Mouse (Mus musculus): ENCODE data around the gene Zfyve19. TPM values are rescaled to one million over a fixed set of nuclear protein-coding genes. Genes with fewer than 3 reads are reported as not detected.

The Zfyve19 gene
- polyA plus RNA-seq, 1 experiment: 23.2 TPM

DNA sequence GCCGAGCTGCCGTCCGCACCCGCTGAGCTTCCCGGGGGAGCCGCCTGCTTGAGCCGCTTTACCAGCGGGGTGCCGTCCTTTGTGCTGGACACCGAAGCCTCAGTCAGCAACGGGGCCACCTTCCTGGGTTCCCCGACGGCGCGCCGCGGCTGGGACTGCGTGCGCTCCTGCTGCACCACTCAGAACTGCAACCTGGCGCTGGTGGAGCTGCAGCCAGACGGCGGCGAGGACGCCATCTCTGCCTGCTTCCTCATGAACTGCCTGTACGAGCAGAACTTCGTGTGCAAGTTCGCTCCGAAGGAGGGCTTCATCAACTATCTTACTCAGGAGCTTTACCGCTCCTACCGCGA is 29.4 kb downstream of the Zfyve19 start:
- TF ChIP-seq TCF3 (IDR thresholded peaks at IDR 0.05; ENCODE audit: insufficient read length, low read depth) (no peak), E2F4 (IDR thresholded peaks at IDR 0.05; ENCODE audit: insufficient read depth) (no peak), POLR2AphosphoS2 (IDR thresholded peaks at IDR 0.05; ENCODE audit: insufficient read length, low read depth) (no peak), MAX (IDR thresholded peaks at IDR 0.05; ENCODE audit: low read depth) (no peak), SRF (IDR thresholded peaks at IDR 0.05; ENCODE audit: control insufficient read depth, insufficient read length, low read depth) (no peak), TCF12 (IDR thresholded peaks at IDR 0.05; ENCODE audit: insufficient read depth, poor library complexity, severe bottlenecking) (no peak), MYOG (IDR thresholded peaks at IDR 0.05; ENCODE audit: control insufficient read depth in 1 of 3, insufficient read depth in 1 of 3, insufficient read length in 2 of 3, low read depth in 2 of 3) (no peak), MYOD1 (IDR thresholded peaks at IDR 0.05; ENCODE audit: control insufficient read depth in 1 of 3, insufficient read length in 2 of 3, low read depth in 2 of 3) (no peak), POLR2A (IDR thresholded peaks at IDR 0.05; ENCODE audit: insufficient read length, low read depth) (no peak), CEBPB (IDR thresholded peaks at IDR 0.05; ENCODE audit: insufficient read depth, poor library complexity, severe bottlenecking) (no peak), USF1 (IDR thresholded peaks at IDR 0.05; ENCODE audit: low read depth) (no peak), REST (IDR thresholded peaks at IDR 0.05; ENCODE audit: insufficient read depth, insufficient read length) (no peak)
- Histone ChIP-seq H3K4me3 (no peak overlapping the region), H3K36me3 (ENCODE audit: control insufficient read depth, insufficient read depth) (no peaks in the 10 kb centered on the region), H3K27me3 (ENCODE audit: control insufficient read depth, insufficient read depth, insufficient read length) (peaks cover 14% of the 10 kb centered on the region), H3K79me2 (ENCODE audit: control insufficient read depth, insufficient read depth) (no peaks in the 10 kb centered on the region), H3ac (ENCODE audit: control insufficient read depth, insufficient read length) (no peak overlapping the region), H3K4me2 (ENCODE audit: low read depth) (peak overlapping the region; percentile 49)

DNA sequence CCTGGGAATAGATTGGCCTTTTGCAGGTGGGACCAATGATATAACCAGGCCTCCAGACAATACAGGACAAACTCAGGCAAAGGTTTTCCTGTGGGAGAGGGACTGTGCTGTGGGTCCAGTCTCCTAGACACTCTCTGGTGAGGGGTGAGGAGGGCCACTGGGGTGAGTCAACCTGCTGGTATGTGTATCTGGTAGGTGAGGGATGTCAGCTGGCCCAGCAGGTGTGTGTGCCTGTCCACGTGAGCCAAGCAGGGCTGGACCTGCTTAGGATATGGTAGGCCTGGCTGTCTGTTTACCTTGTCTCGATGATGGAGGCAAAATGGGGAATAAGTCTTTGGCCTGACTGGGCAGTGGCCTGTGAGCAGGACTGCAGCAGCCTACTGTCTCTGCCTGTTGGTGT is 30.3 kb downstream of the Zfyve19 start:
- Histone ChIP-seq H3ac (ENCODE audit: control insufficient read depth, insufficient read length) (no peak overlapping the region), H3K36me3 (ENCODE audit: control insufficient read depth, insufficient read depth) (no peaks in the 10 kb centered on the region), H3K27me3 (ENCODE audit: control insufficient read depth, insufficient read depth, insufficient read length) (peaks cover 14% of the 10 kb centered on the region), H3K4me2 (ENCODE audit: low read depth) (no peak overlapping the region), H3K4me3 (no peak overlapping the region), H3K79me2 (ENCODE audit: control insufficient read depth, insufficient read depth) (no peaks in the 10 kb centered on the region)
- TF ChIP-seq USF1 (IDR thresholded peaks at IDR 0.05; ENCODE audit: low read depth) (no peak), REST (IDR thresholded peaks at IDR 0.05; ENCODE audit: insufficient read depth, insufficient read length) (no peak), MYOD1 (IDR thresholded peaks at IDR 0.05; ENCODE audit: control insufficient read depth in 1 of 3, insufficient read length in 2 of 3, low read depth in 2 of 3) (no peak), SRF (IDR thresholded peaks at IDR 0.05; ENCODE audit: control insufficient read depth, insufficient read length, low read depth) (no peak), POLR2A (IDR thresholded peaks at IDR 0.05; ENCODE audit: insufficient read length, low read depth) (no peak), E2F4 (IDR thresholded peaks at IDR 0.05; ENCODE audit: insufficient read depth) (no peak), MYOG (IDR thresholded peaks at IDR 0.05; ENCODE audit: control insufficient read depth in 1 of 3, insufficient read depth in 1 of 3, insufficient read length in 2 of 3, low read depth in 2 of 3) (no peak), TCF12 (IDR thresholded peaks at IDR 0.05; ENCODE audit: insufficient read depth, poor library complexity, severe bottlenecking) (no peak), TCF3 (IDR thresholded peaks at IDR 0.05; ENCODE audit: insufficient read length, low read depth) (no peak), POLR2AphosphoS2 (IDR thresholded peaks at IDR 0.05; ENCODE audit: insufficient read length, low read depth) (no peak), MAX (IDR thresholded peaks at IDR 0.05; ENCODE audit: low read depth) (no peak), CEBPB (IDR thresholded peaks at IDR 0.05; ENCODE audit: insufficient read depth, poor library complexity, severe bottlenecking) (no peak)

- Histone ChIP-seq H3K79me2 (ENCODE audit: control insufficient read depth, insufficient read depth) (no peaks in the 10 kb centered on the region), H3K36me3 (ENCODE audit: control insufficient read depth, insufficient read depth) (no peaks in the 10 kb centered on the region), H3K4me3 (no peak overlapping the region), H3K4me2 (ENCODE audit: low read depth) (no peak overlapping the region), H3ac (ENCODE audit: control insufficient read depth, insufficient read length) (no peak overlapping the region), H3K27me3 (ENCODE audit: control insufficient read depth, insufficient read depth, insufficient read length) (peaks cover 10% of the 10 kb centered on the region)
- no peak for TF ChIP-seq USF1 (IDR thresholded peaks at IDR 0.05; ENCODE audit: low read depth)
Observed at GRCm38 (mm10) chr2:119240075-119240818, 31.8 kb downstream of the Zfyve19 start.

GRCm38 (mm10) chr2:119240819-119241186 is 32.4 kb downstream of the Zfyve19 start:
- Histone ChIP-seq H3K79me2 (ENCODE audit: control insufficient read depth, insufficient read depth) (no peaks in the 10 kb centered on the region), H3K36me3 (ENCODE audit: control insufficient read depth, insufficient read depth) (no peaks in the 10 kb centered on the region), H3ac (ENCODE audit: control insufficient read depth, insufficient read length) (no peak overlapping the region), H3K4me2 (ENCODE audit: low read depth) (no peak overlapping the region), H3K27me3 (ENCODE audit: control insufficient read depth, insufficient read depth, insufficient read length) (peaks cover 10% of the 10 kb centered on the region), H3K4me3 (no peak overlapping the region)
- TF ChIP-seq TCF12 (IDR thresholded peaks at IDR 0.05; ENCODE audit: insufficient read depth, poor library complexity, severe bottlenecking) (no peak), TCF3 (IDR thresholded peaks at IDR 0.05; ENCODE audit: insufficient read length, low read depth) (no peak), REST (IDR thresholded peaks at IDR 0.05; ENCODE audit: insufficient read depth, insufficient read length) (no peak), CEBPB (IDR thresholded peaks at IDR 0.05; ENCODE audit: insufficient read depth, poor library complexity, severe bottlenecking) (no peak), USF1 (IDR thresholded peaks at IDR 0.05; ENCODE audit: low read depth) (no peak), MYOG (IDR thresholded peaks at IDR 0.05; ENCODE audit: control insufficient read depth in 1 of 3, insufficient read depth in 1 of 3, insufficient read length in 2 of 3, low read depth in 2 of 3) (no peak), E2F4 (IDR thresholded peaks at IDR 0.05; ENCODE audit: insufficient read depth) (no peak), POLR2A (IDR thresholded peaks at IDR 0.05; ENCODE audit: insufficient read length, low read depth) (no peak), MYOD1 (IDR thresholded peaks at IDR 0.05; ENCODE audit: control insufficient read depth in 1 of 3, insufficient read length in 2 of 3, low read depth in 2 of 3) (no peak), POLR2AphosphoS2 (IDR thresholded peaks at IDR 0.05; ENCODE audit: insufficient read length, low read depth) (no peak), MAX (IDR thresholded peaks at IDR 0.05; ENCODE audit: low read depth) (no peak), SRF (IDR thresholded peaks at IDR 0.05; ENCODE audit: control insufficient read depth, insufficient read length, low read depth) (no peak)

DNA sequence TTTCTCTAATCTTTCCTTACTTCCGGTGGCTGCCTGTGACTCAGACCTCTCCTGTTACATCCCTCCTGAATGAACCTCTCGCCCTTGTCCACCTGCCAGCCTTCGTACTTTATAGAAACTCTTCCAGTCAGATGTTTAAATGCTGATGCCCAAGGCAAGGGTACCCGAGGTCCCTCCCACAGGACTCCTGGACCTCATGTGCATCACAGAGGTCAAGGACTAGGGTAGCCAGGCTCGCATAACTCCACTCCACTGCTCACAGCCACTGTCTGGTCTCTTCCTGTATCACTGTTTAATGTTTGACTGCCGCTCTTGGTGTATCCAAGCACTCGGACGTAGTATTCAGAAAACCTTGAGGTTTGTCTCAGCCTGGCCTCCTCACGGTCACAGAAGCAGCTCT is 34.1 kb downstream of the Zfyve19 start:
- TF ChIP-seq TCF12 (IDR thresholded peaks at IDR 0.05; ENCODE audit: insufficient read depth, poor library complexity, severe bottlenecking) (no peak), TCF3 (IDR thresholded peaks at IDR 0.05; ENCODE audit: insufficient read length, low read depth) (no peak), REST (IDR thresholded peaks at IDR 0.05; ENCODE audit: insufficient read depth, insufficient read length) (no peak), POLR2A (IDR thresholded peaks at IDR 0.05; ENCODE audit: insufficient read length, low read depth) (no peak), CEBPB (IDR thresholded peaks at IDR 0.05; ENCODE audit: insufficient read depth, poor library complexity, severe bottlenecking) (no peak), POLR2AphosphoS2 (IDR thresholded peaks at IDR 0.05; ENCODE audit: insufficient read length, low read depth) (no peak), MYOG (IDR thresholded peaks at IDR 0.05; ENCODE audit: control insufficient read depth in 1 of 3, insufficient read depth in 1 of 3, insufficient read length in 2 of 3, low read depth in 2 of 3) (no peak), E2F4 (IDR thresholded peaks at IDR 0.05; ENCODE audit: insufficient read depth) (no peak), MAX (IDR thresholded peaks at IDR 0.05; ENCODE audit: low read depth) (no peak), USF1 (IDR thresholded peaks at IDR 0.05; ENCODE audit: low read depth) (no peak), SRF (IDR thresholded peaks at IDR 0.05; ENCODE audit: control insufficient read depth, insufficient read length, low read depth) (no peak), MYOD1 (IDR thresholded peaks at IDR 0.05; ENCODE audit: control insufficient read depth in 1 of 3, insufficient read length in 2 of 3, low read depth in 2 of 3) (no peak)
- H3K36me3 ChIP-seq (ENCODE audit: control insufficient read depth, insufficient read depth): no peaks in the 10 kb centered on the region
- H3K79me2 ChIP-seq (ENCODE audit: control insufficient read depth, insufficient read depth): no peaks in the 10 kb centered on the region
- H3ac ChIP-seq (ENCODE audit: control insufficient read depth, insufficient read length): no peak overlapping the region
- peaks cover 6% of the 10 kb centered on the region for H3K27me3 ChIP-seq (ENCODE audit: control insufficient read depth, insufficient read depth, insufficient read length)
- H3K4me3 ChIP-seq: no peak overlapping the region
- H3K4me2 ChIP-seq (ENCODE audit: low read depth): no peak overlapping the region

All from myocyte (in vitro differentiated cells).